Comparison of ENCODE assay signal across 8 mouse cellular contexts in the genomic region with DNA sequence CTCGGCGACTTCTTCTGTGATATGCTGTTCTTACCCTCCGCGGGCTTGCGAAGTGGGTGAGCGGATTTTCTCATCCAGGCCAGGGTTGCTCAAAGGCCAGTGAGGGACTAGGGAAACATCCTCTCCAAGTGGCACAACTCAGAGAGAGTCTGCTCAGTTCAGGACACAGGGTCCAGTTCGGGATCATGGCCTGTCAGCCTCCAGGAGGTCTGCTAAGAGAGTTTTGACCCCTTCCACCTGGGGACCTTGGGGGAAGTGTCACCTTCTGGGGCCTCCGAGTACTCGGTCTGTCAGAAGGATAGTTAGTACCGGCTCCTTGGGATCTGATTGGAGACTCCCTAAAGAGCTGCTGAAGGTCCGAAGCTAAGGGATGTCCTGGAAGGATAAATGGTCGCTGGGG. TPM values are rescaled to one million over a fixed set of nuclear protein-coding genes. Genes with fewer than 3 reads are reported as not detected.
DNase-seq lines count a peak whose midpoint lies in the region; ATAC-seq and TF ChIP-seq lines count a peak whose summit lies in the region.

No protein-coding gene starts in this region.

- peaks cover 17% of the 10 kb centered on the region for H3K27me3 ChIP-seq in ES-Bruce4 (ENCODE audit: control insufficient read depth, insufficient read depth, low read length, poor library complexity, severe bottlenecking)
- peaks cover 80% of the 10 kb centered on the region for H3K27me3 ChIP-seq in hindbrain, embryonic 11.5 days (ENCODE audit: control insufficient read depth, insufficient read depth, low read length)
- H3K27me3 ChIP-seq in midbrain, embryonic 11.5 days (ENCODE audit: control insufficient read depth, insufficient read depth, low read length) = peaks cover 74% of the 10 kb centered on the region

- WGBS in hindbrain, embryonic 11.5 days = 2% methylated on average over 12 of the region's 12 CpGs
- 2% methylated on average over 12 of the region's 12 CpGs for WGBS in midbrain, embryonic 11.5 days

- peak overlapping the region; percentile 7; the same call in 1 of the 2 replicates for H3K9ac ChIP-seq in ES-Bruce4 (ENCODE audit: low read depth, poor library complexity, severe bottlenecking)
- no peak overlapping the region; the same call in 1 of the 2 replicates for H3K9ac ChIP-seq in hindbrain, embryonic 11.5 days (ENCODE audit: low read depth, low read length)
- peak overlapping the region; percentile 10 for H3K9ac ChIP-seq in midbrain, embryonic 11.5 days (ENCODE audit: low read length)

- no peaks in the 10 kb centered on the region for H3K9me3 ChIP-seq in ES-Bruce4 (replicated peaks; ENCODE audit: control insufficient read depth, insufficient read depth, low read length, poor library complexity, severe bottlenecking)
- no peaks in the 10 kb centered on the region for H3K9me3 ChIP-seq in hindbrain, embryonic 11.5 days (ENCODE audit: control insufficient read depth, low read length)
- no peaks in the 10 kb centered on the region for H3K9me3 ChIP-seq in midbrain, embryonic 11.5 days (ENCODE audit: control insufficient read depth, low read length)

- no peaks in the 10 kb centered on the region for H3K4me1 ChIP-seq in ES-Bruce4 (ENCODE audit: control insufficient read depth, insufficient read depth, low read length)
- H3K4me1 ChIP-seq in hindbrain, embryonic 11.5 days (replicated peaks; ENCODE audit: control insufficient read depth, insufficient read depth, low read length) = peaks cover 21% of the 10 kb centered on the region; the same call in 1 of the 2 replicates
- H3K4me1 ChIP-seq in midbrain, embryonic 11.5 days (ENCODE audit: control insufficient read depth, insufficient read depth, low read length) = peaks cover 33% of the 10 kb centered on the region

- peak; percentile 90 for DNase-seq in heart, adult 11 months
- DNase-seq in heart, adult 8-10 months (ENCODE audit: low spot score) = no peak
- no peak for DNase-seq in hindbrain, embryonic 11.5 days (ENCODE audit: low spot score)
- DNase-seq in midbrain, embryonic 11.5 days (ENCODE audit: low spot score, missing footprints) = peak; percentile 88
- DNase-seq in adrenal gland, postnatal 10 days = no peak
- DNase-seq in spleen, postnatal 14 days (ENCODE audit: low spot score in 2 of 2) = no peak

- peak overlapping the region; percentile 40 for H3K4me3 ChIP-seq in ES-Bruce4 (ENCODE audit: low read depth, low read length)
- peak overlapping the region; percentile 43 for H3K4me3 ChIP-seq in hindbrain, embryonic 11.5 days (ENCODE audit: low read depth, low read length)
- H3K4me3 ChIP-seq in midbrain, embryonic 11.5 days (ENCODE audit: low read depth, low read length) = peak overlapping the region; percentile 48

- no peak for ATAC-seq in hindbrain, embryonic 11.5 days (ENCODE audit: low FRiP score)
- no peak for ATAC-seq in midbrain, embryonic 11.5 days (ENCODE audit: low FRiP score)
- ATAC-seq in CD4-positive, CD25-positive, alpha-beta regulatory T cell, adult 4 months = no peak

- H3K27ac ChIP-seq in ES-Bruce4 (ENCODE audit: insufficient read depth, low read length) = no peak overlapping the region
- no peak overlapping the region for H3K27ac ChIP-seq in hindbrain, embryonic 11.5 days (ENCODE audit: low read depth, low read length)
- no peak overlapping the region for H3K27ac ChIP-seq in midbrain, embryonic 11.5 days (ENCODE audit: low read depth, low read length)

- no peak for TF ChIP-seq EP300 in ES-Bruce4 (IDR thresholded peaks at IDR 0.05; ENCODE audit: insufficient read depth, low read depth, low read length)

- no peak for TF ChIP-seq CTCF in ES-Bruce4 (IDR thresholded peaks at IDR 0.05; ENCODE audit: low read depth, low read length)

- H3K4me2 ChIP-seq in hindbrain, embryonic 11.5 days (replicated peaks; ENCODE audit: low read depth, low read length) = peak overlapping the region; percentile 94
- H3K4me2 ChIP-seq in midbrain, embryonic 11.5 days = peak overlapping the region; percentile 85

- H3K36me3 ChIP-seq in ES-Bruce4 (ENCODE audit: control insufficient read depth, insufficient read depth, low read length, poor library complexity, severe bottlenecking) = no peaks in the 10 kb centered on the region
- H3K36me3 ChIP-seq in hindbrain, embryonic 11.5 days (ENCODE audit: control insufficient read depth, insufficient read depth, low read length) = no peaks in the 10 kb centered on the region
- H3K36me3 ChIP-seq in midbrain, embryonic 11.5 days (ENCODE audit: control insufficient read depth, insufficient read depth, low read length) = no peaks in the 10 kb centered on the region

- no peak for TF ChIP-seq POLR2A in ES-Bruce4 (IDR thresholded peaks at IDR 0.05; ENCODE audit: insufficient read depth, low read length)

RNA-seq across cellular contexts. Expression of gene Wnt11, which starts 4.4 kb away (rescaled TPM):
- 1 to 10 TPM; 4.2 to 7.8 (median 6.4) TPM for total RNA-seq in heart, adult 8-10 months (2022)
- polyA plus RNA-seq in ES-Bruce4 (2011; ENCODE audit: insufficient read depth, insufficient read length, low read depth, missing spikeins) = not detected in 2 replicates
- 3.0 and 3.5 TPM in 2 replicates for polyA plus RNA-seq in hindbrain, embryonic 11.5 days (2014; fragmentation: Nextera tagmentation; extraction: Ambion mirVana)
- 0.61 and 0.71 TPM in 2 replicates for polyA plus RNA-seq in midbrain, embryonic 11.5 days (2014; fragmentation: Nextera tagmentation; extraction: Ambion mirVana)
- total RNA-seq in adrenal gland, postnatal 10 days (2021) = 1 to 10 TPM; 6.4 to 6.5 TPM
- polyA plus RNA-seq in CD4-positive, CD25-positive, alpha-beta regulatory T cell, adult 4 months (2017; shearing (Covaris generic)) = not detected

Comparison
In these comparisons a context has a peak if more than half of its experiments do, and no peak if none do; other contexts are left out.
1. DNase-seq: peak in heart, adult 11 months (single experiment) and midbrain, embryonic 11.5 days (single experiment); none in heart, adult 8-10 months (single experiment), hindbrain, embryonic 11.5 days (single experiment), adrenal gland, postnatal 10 days (single experiment) and spleen, postnatal 14 days (0 of 2).
2. Peak in every context shown above with its lines, with median percentiles within 50 percentile points of each other: H3K4me3 ChIP-seq.